Mouse (Mus musculus) mesoderm, embryonic 11.5 days (tissue): ENCODE results near the gene Eps8l1.
"Not testable (repeated sequence)": the region's sequence is repeated elsewhere in the genome, so short reads cannot be mapped to it uniquely, and the experiment has no call there.

Source experiments
- DNase-seq: peaks from one replicate; pipeline ENCODE4 v3.0.0-alpha.2; 2012; ENCODE audit warnings: low read depth, low spot score

Eps8l1 gene

DNA sequence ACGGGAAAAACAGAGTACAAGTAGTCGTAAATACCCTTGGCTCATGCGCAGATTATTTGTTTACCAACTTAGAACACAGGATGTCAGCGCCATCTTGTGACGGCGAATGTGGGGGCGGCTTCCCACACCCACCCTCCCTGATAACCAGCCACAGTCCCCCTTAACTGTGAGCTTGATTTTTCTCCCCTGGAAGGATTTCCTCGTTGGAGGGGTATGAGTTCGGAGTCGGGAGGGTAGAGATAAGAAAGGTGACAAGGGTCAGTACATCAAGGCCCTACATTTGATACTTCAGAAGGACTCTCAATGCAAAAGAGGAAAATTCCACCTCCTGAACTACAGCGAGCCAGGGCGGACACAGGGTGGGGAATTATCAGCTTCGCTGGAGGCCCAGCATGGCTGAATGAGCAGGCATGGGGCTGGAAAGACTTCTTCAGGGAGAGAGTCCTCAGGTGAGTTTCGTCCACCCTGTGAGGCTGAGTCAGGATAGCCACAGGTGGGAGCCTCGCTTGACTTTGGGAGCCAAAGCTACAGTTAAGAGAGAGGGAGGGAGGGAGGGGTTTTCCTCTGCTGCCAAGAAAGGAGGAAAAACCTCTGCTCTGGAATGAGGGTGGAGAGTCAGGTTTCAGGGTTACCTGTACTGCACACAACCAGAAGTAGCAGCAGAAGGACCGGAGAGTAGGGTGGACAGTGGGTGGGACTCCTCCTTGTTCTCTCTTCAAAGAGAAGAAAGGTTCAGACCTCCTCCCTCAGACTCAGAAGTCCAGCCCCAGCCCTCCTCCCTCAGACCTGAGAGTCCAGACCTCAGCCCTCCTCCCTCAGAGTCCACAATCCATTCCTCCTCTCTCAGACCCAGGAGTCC is at the start of gene Eps8l1:
Gene Eps8l1 (plus strand): TSS at position 99 of the 859 bp plus-strand sequence.
- DNase-seq: no peak

GRCm38 (mm10) chr7:4412406-4412805 is 48.1 kb upstream of the Eps8l1 start:
- not testable (repeated sequence) for DNase-seq

DNA sequence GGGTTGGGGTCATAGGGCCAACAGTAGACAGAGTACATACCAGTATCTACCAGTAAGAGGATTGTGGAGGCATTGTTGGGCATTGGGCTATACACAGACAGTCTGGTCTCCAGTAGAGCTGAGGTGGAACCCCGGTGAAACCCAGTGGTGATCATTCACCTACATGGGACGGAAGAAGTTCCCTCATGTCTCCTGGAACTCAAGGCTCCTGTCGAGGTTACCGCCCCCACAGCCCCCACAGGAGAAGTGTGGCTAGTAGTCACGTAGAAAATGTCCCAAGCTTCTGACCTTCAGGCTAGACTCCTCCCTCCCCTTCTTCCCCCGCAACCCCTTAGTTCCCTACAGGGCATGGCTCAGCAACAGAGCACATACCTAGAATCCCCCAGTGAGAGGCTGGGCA is 40.8 kb upstream of the Eps8l1 start:
- no peak for DNase-seq

DNA sequence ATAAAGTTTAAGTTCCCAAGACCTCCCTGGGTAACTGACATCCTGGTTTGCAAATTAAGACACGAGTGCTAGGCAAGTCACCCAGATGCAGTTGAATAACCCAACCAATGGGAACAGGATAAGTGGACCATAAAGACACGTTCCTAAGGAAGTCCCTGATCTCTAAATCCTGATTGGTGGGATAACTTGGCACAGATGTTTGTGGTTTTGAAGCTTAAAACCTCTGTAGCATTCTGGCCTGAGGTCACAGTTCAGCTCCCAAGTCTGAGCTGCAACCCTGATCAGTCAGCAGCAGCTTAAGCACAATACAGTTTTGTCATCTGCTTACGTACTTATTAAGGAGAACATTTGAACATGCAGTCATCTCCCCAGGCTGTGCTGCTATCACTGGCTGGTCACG is 40.2 kb upstream of the Eps8l1 start:
- DNase-seq: no peak

GRCm38 (mm10) chr7:4427161-4427912 is 33.1 kb upstream of the Eps8l1 start:
- DNase-seq: peak; percentile 93

- no peak for DNase-seq
These were observed 30.1 kb upstream of the Eps8l1 start for GRCm38 (mm10) chr7:4430246-4430844.

- peak; percentile 79 for DNase-seq
These were observed 28.9 kb upstream of the Eps8l1 start for GRCm38 (mm10) chr7:4431548-4431947.

DNA sequence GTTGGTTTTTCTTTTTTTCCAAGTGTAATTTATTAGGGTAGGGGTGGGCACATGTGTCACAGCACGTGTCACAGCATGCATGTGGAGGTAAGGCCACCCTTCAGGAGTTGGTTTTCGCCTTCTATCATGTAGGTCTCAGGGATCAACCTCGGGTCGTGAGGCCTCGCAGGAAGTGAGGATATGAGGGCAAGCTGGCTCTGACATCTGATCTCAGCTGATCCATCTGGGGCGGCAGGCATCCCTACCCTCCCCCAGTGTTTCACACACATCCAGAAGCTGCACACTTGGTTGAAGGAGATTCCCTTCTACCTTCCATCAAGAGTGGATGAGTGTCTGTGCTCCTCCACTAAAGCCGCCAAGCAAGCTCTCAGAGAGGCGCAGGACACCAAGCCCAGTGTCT is 28.4 kb upstream of the Eps8l1 start:
- DNase-seq: no peak

- DNase-seq: no peak
These were observed 22.8 kb upstream of the Eps8l1 start for GRCm38 (mm10) chr7:4437721-4438120.

DNA sequence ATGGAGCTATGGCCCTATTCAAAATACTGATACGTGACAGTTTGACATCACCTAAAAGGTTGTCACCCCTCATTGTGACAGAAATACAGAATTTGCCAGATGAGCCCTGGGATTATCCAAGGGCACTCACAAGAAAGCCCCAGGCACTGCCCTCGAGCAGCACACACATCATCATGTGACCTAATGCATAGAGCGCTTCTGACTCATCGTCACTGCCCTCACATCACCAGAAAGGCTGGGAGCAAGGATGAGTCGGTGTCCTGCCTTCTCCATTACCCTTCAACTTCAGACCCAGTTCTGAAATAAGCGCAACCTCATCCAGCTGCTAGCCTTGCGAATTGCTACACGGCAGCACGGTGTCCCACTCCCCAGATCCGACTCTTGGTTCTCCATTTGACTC is 19.9 kb upstream of the Eps8l1 start:
- no peak for DNase-seq

DNA sequence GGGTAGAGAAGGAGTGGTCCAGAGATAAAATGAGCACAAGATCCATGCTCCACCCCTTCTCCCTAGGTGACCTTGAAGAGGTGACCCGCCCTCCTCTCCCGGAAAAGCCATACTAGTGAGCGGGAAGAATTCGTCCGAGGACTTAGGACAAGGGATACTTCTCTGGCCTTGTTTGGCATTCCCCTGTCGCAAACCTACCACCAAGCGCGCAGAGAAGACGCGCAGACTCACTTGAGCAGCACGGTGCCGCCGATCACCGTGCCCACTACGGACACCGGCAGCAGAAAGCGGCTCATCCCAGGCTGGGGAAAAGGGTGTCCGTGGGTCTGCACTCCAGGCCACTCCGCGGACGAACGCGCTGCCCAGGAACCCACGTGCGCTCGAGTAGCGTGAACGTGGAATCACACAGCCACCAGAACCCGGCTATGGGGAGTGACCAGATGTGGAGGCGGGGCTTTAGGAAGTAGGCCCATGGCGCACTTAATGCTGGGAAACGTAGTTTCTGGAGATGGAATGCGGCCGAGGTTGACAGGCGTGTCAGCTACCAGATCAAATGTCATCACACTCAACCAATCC is 15.2 kb upstream of the Eps8l1 start, which contains the start of gene Rdh13:
Gene Rdh13 (minus strand): TSS at position 434 of the 576 bp plus-strand sequence.
- peak; percentile 91 for DNase-seq

- no peak for DNase-seq
These were observed 13.3 kb upstream of the Eps8l1 start for GRCm38 (mm10) chr7:4447138-4447537.

DNA sequence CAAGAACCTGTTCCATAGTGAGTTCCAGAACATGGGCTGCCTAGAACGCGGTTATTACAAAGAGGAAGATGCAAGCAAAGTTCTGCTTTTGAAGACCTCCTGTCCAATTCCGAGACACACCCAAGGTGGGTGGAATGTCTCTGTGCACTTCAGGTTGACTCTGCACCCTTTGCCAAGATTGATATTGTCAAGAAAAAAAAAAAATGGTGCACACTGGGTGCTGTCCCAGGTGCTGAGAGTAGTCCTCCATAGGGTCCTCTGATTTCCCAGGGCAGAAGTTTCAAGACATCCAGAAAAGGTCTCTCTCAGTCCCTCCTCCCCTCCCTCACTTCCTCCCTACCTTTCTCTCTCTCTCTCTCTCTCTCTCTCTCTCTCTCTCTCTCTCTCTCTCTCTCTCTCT is 12.0 kb upstream of the Eps8l1 start:
- no peak for DNase-seq

DNA sequence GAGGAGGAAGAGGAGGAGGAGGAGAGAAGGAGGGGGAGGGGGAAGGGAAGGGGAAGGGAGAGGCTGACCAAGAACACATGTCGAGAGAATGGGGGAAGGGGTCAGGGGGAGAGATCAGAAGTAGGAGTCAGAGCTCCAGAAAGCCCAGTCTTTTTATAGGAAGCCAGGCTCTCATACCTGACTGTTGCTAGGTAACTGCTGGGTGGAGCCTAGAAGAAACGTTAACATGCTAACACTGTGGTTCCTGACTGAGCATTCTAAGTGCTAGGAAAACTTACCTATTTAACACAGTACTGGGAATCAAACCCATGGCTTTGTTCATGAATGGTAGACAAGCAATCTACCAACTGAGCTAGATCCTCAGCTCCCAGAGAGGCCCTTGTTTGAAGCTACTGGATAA is 11.3 kb upstream of the Eps8l1 start:
- no peak for DNase-seq

- DNase-seq: no peak
These were observed 7.8 kb upstream of the Eps8l1 start for GRCm38 (mm10) chr7:4452644-4453043.

GRCm38 (mm10) chr7:4464194-4464824 is 3.8 kb downstream of the Eps8l1 start:
- DNase-seq: no peak

GRCm38 (mm10) chr7:4467801-4468200 is 7.3 kb downstream of the Eps8l1 start:
- DNase-seq: no peak

DNA sequence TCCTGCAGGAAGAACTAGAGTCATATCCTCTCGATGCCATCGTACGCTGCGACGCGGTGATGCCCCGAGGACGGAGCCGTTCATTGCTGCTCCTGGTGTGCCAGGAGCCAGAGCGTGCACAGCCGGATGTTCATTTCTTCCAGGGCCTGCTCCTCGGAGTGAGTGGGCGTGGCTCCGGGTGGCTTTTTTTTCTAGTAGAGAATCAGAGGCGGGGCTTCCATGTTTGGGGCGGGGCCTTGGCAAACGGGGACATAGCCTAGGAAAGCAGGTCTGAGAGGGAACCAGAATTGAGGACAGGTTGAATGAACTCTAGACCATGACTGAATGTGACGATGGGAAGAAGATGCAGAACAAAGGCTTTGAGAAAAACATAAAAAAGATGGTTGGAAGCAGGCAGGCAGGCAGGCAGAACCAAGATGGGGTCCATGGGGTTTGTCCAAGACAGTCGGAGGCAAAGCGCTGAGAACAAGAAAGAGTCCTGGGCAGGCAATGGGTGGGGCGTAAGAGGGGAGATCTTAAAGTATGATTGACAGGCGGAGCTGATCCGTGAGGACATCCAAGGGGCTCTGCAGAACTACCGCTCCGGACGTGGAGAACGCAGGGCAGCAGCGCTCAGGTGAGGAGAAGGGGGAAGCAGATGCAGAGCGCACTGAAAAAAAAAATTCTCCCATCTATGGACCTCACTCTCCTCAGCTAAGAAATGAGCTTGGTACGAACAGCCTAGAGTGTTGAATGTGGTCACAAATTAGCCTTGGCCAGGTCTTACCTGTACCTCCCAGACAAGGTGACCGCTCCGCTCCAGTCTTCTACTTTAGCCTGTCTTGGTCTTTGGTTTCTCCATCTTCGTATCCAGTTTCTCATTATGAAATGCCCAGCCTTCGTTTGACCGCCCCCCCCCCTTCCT is 10.1 kb downstream of the Eps8l1 start:
- DNase-seq: peak; percentile 60

GRCm38 (mm10) chr7:4471179-4471555 is 10.7 kb downstream of the Eps8l1 start:
- DNase-seq: peak; percentile 78

GRCm38 (mm10) chr7:4473940-4474339 is 13.5 kb downstream of the Eps8l1 start:
- no peak for DNase-seq
